Mouse (Mus musculus): ENCODE measurements around the gene Mff. TPM values are rescaled to one million over a fixed set of nuclear protein-coding genes. Genes with fewer than 3 reads are reported as not detected.
A peak's percentile ranks its signal among the peaks of the same experiment; 100 is the strongest.

Mff gene
- polyA plus RNA-seq, 1 experiment from 2014 or later = 397 TPM

DNA sequence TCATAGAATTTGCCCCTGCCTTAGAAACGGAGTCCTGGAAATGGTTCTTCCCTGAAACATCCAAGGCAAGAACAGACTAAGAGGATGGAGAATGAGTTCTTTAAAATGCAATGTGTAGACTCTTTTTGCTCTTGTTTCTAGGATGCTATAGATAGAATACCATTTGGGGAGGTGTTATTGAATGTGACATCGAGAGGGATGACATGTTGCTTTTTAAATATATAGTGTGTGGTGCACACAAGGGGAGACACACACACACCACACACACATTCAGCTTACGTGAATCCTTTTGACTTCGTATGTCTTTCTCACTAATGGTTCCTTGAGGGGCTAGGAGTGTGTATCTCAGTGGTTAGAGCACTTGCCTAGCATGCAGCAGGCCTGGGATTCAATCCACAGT lies 50.6 kb downstream of the Mff start:
- H3K27me3 ChIP-seq (replicated peaks) = no peaks in the 10 kb centered on the region
- no peak overlapping the region for H3K4me3 ChIP-seq
- no peaks in the 10 kb centered on the region for H3K9me3 ChIP-seq
- H3K27ac ChIP-seq = no peak overlapping the region
- ATAC-seq (replicated peaks) = no peak
- no peaks in the 10 kb centered on the region for H3K36me3 ChIP-seq (replicated peaks)
- H3K4me1 ChIP-seq = no peaks in the 10 kb centered on the region
- WGBS = 93% methylated on average over 4 of the region's 4 CpGs
- no peak overlapping the region for H3K4me2 ChIP-seq
- H3K9ac ChIP-seq = no peak overlapping the region

DNA sequence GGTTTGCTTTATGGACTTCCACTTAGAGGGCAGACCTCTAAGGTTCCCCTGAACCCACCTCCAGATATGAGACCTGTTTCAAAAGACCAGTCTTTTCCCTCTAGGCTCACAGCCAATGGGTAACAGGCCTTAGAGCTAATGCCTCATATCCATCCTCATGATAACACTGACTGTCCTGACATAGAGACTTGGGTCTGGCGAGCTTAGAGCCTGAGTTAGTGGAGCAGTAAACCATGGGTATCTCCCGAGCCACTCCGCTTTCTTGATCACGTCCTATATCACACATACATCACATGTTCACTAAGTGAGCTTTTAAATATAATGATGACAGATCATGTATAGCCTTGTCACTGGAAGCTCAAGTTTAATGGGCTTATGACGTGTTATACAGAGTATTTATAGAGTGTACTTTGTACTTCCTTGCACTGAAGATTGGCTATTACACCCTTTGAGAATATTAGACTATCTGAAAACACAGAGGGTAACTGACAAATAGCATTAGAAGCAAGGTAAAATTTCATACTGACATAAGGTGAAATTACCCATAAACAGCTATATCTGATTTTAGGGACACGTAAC lies 54.8 kb downstream of the Mff start:
- Histone ChIP-seq H3K4me3 (no peak overlapping the region), H3K4me2 (no peak overlapping the region), H3K27me3 (replicated peaks) (no peaks in the 10 kb centered on the region), H3K4me1 (no peaks in the 10 kb centered on the region), H3K27ac (no peak overlapping the region), H3K9me3 (no peaks in the 10 kb centered on the region), H3K9ac (no peak overlapping the region), H3K36me3 (replicated peaks) (no peaks in the 10 kb centered on the region)
- WGBS = 89% methylated on average over 6 of the region's 6 CpGs
- no peak for ATAC-seq (replicated peaks)

DNA sequence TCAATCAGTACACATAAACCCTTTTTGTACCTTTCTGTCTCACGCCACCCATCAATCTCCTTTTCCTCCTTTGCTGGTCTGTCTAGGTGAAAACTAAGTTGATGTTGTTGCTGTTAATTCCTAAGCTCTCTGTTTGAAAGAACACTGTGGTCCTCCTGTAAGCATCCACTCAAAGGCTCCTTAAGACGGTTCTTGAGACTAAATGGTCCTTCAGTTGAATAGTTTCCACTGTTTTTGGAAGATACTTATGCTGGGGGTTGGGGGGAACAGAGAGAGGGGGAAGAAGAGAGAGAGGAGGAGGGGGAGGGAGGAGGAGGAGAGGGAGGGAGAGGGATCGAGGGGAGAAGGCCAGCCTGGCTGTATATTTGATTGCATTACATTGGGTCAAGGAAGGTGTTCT lies 58.9 kb downstream of the Mff start:
- no peak overlapping the region for H3K27ac ChIP-seq
- 72% methylated on average over 3 of the region's 3 CpGs for WGBS
- H3K9me3 ChIP-seq = no peaks in the 10 kb centered on the region
- no peaks in the 10 kb centered on the region for H3K27me3 ChIP-seq (replicated peaks)
- no peaks in the 10 kb centered on the region for H3K36me3 ChIP-seq (replicated peaks)
- no peak overlapping the region for H3K9ac ChIP-seq
- no peaks in the 10 kb centered on the region for H3K4me1 ChIP-seq
- no peak overlapping the region for H3K4me3 ChIP-seq
- no peak for ATAC-seq (replicated peaks)
- H3K4me2 ChIP-seq = no peak overlapping the region

DNA sequence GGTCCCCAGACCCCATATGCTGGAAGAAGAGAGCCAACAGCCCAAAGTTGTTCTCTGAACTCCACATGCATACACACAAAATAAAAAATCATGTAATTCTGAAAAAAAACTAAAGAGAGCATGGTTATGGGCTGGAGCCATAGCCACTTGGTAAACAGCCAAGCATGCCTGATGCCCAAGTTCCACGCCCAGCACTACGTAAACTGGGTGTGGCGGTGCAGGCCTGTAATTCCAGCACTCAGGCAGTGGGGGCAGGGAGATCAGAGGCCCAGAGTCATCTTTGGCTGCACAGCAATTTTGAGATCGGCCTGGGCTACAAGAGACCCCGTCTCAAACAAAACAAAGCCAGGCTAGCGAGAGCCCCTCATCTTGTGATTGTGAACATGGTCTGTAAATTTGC lies 60.9 kb downstream of the Mff start:
- H3K9me3 ChIP-seq = no peaks in the 10 kb centered on the region
- H3K4me1 ChIP-seq = no peaks in the 10 kb centered on the region
- H3K4me3 ChIP-seq = no peak overlapping the region
- H3K9ac ChIP-seq = no peak overlapping the region
- 74% methylated on average over 6 of the region's 6 CpGs for WGBS
- H3K4me2 ChIP-seq = no peak overlapping the region
- H3K36me3 ChIP-seq (replicated peaks) = no peaks in the 10 kb centered on the region
- H3K27me3 ChIP-seq (replicated peaks) = no peaks in the 10 kb centered on the region
- no peak overlapping the region for H3K27ac ChIP-seq
- ATAC-seq (replicated peaks) = no peak

DNA sequence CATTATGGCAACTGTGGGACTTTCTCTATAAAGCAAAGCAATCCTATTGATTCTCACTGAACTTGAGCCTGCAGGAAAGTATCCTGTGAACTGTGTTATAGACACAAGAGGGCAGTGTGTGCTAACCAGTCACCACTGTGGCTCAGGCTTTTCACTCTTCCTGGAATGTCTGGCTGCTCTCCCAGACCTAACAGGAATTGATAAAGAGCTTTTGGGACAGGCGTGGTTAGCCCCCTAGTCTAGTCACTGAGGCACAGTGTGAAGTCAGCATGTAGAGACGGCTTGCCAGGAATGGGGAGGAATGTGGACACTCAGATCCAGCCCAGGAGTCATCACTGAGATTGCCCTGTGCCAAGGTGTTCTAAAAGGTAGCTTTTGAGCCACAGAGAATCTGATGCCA lies 62.7 kb downstream of the Mff start:
- no peak overlapping the region for H3K4me3 ChIP-seq
- ATAC-seq (replicated peaks) = peak; percentile 91
- 4% methylated on average over 2 of the region's 2 CpGs for WGBS
- H3K4me2 ChIP-seq = no peak overlapping the region
- no peak overlapping the region for H3K27ac ChIP-seq
- no peaks in the 10 kb centered on the region for H3K4me1 ChIP-seq
- no peaks in the 10 kb centered on the region for H3K36me3 ChIP-seq (replicated peaks)
- no peaks in the 10 kb centered on the region for H3K9me3 ChIP-seq
- no peak overlapping the region for H3K9ac ChIP-seq
- H3K27me3 ChIP-seq (replicated peaks) = no peaks in the 10 kb centered on the region

DNA sequence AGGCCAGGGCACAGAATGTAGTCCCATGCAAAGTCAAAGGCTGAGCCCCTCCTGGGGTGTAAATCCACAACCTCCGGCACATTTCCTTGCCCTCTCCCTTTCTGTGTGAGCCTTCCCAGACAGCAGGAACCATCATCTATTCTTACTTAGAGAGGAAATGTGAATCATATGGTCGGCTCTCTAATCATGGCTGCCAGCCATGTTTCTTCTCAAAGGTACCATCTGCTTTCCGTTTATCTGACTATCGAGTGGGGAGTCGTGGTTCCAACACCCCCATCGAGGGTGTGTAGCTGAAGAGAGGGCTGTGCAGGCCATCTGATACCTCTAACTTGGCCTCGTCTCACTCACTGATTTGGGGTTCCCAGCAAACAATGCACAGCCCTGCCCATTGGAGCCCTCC lies 63.4 kb downstream of the Mff start:
- 78% methylated on average over 7 of the region's 7 CpGs for WGBS

DNA sequence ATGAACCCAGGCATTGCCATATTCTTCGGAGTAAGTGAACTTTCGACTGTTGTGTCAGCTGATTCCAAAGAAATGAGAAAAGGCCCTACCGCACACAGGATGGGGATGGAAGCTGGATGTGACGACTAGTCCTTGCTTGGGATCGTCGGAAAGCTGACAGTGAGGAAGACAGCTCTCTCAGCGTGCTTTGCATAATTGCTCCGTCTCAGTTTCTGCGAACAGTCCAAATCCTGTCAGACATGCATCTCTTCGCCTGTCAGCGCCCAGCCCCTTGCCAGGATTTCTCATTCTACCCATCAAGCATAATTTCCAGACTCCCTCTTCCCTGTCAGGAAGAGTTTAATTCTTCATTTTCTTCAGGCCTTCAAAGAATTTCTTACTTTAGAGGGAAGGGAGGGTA lies 66.4 kb downstream of the Mff start:
- H3K9ac ChIP-seq = no peak overlapping the region
- ATAC-seq (replicated peaks) = peak; percentile 80
- 48% methylated on average over 11 of the region's 11 CpGs for WGBS
- H3K36me3 ChIP-seq (replicated peaks) = no peaks in the 10 kb centered on the region
- H3K4me1 ChIP-seq = no peaks in the 10 kb centered on the region
- H3K27ac ChIP-seq = no peak overlapping the region; the same call in 1 of the 2 replicates
- no peaks in the 10 kb centered on the region for H3K27me3 ChIP-seq (replicated peaks)
- no peaks in the 10 kb centered on the region for H3K9me3 ChIP-seq
- H3K4me3 ChIP-seq = no peak overlapping the region
- H3K4me2 ChIP-seq = no peak overlapping the region; the same call in 1 of the 2 replicates

More for the DNA sequence above, 63.4 kb downstream of the Mff start:
- Histone ChIP-seq H3K4me1 (no peaks in the 10 kb centered on the region), H3K36me3 (replicated peaks) (no peaks in the 10 kb centered on the region), H3K9ac (no peak overlapping the region), H3K9me3 (no peaks in the 10 kb centered on the region), H3K4me3 (no peak overlapping the region), H3K27ac (no peak overlapping the region), H3K4me2 (no peak overlapping the region), H3K27me3 (replicated peaks) (no peaks in the 10 kb centered on the region)
- no peak for ATAC-seq (replicated peaks)

DNA sequence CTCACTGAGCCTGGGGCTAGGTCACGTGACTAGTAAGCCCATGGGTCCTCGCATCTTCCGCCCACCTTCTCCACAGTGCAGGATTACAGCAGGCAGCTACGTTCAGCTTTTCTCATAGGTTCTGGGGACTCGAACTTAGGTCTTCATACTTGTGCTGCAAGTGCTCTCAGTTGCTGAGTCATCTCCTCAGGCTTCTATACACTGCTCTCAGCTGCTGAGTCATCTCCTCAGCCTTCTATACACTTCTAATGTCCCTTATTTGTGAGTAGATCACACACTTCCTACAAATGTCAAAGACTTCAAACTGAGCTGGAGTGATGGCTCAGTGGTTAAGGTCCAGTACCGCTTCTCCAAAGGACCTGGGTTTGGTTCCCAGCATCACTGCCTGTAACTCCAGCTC lies 67.5 kb downstream of the Mff start:
- Histone ChIP-seq H3K36me3 (replicated peaks) (no peaks in the 10 kb centered on the region), H3K9ac (no peak overlapping the region), H3K27me3 (replicated peaks) (no peaks in the 10 kb centered on the region), H3K4me2 (no peak overlapping the region), H3K4me3 (no peak overlapping the region), H3K27ac (no peak overlapping the region), H3K4me1 (no peaks in the 10 kb centered on the region), H3K9me3 (no peaks in the 10 kb centered on the region)
- no peak for ATAC-seq (replicated peaks)
- 90% methylated on average over 6 of the region's 6 CpGs for WGBS

DNA sequence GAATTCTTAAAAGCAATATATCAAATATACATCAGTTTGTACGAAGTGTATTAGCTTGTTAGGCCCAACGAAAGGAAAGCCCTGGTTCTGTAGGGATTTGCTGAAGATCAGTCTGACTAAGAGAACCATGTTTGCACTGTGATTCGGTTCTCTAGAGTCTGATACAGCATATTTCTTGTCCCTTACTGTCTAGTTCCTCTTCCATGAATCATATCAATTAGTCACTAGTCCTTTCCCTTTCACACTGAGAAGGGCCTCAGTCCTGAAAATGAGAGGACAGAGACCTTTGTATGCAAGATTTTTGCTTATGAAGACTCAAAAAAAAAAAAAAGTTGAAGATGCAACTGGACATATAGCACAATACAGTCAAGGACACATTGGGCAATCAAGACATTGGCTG lies 68.4 kb downstream of the Mff start:
- H3K9me3 ChIP-seq = no peaks in the 10 kb centered on the region
- no peak for ATAC-seq (replicated peaks)
- WGBS = 87% methylated on average over 3 of the region's 3 CpGs

DNA sequence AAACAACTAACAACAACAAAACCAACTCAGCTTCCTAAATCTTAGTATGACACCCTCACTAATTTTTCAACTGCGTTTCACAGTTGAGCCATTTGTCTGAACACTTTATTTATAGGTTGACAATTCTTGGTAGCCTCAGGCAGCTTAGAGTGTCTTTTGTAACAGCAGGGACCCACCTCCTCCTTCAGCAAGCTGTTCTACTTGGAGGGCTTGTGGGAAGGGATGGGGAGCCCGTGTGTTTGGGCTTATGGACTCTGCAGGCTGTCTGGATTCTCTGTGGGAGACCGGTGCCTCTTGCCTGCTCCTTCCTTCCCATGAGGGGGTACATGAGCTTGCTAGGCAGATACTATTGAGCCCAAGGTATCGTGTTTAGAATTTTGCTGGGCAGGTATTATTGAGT lies 69.3 kb downstream of the Mff start:
- 54% methylated on average over 4 of the region's 4 CpGs for WGBS
- ATAC-seq (replicated peaks) = no peak
- no peaks in the 10 kb centered on the region for H3K27me3 ChIP-seq (replicated peaks)
- no peak overlapping the region for H3K4me2 ChIP-seq
- H3K4me1 ChIP-seq = no peaks in the 10 kb centered on the region
- H3K27ac ChIP-seq = no peak overlapping the region
- H3K9me3 ChIP-seq = no peaks in the 10 kb centered on the region
- H3K4me3 ChIP-seq = no peak overlapping the region
- no peaks in the 10 kb centered on the region for H3K36me3 ChIP-seq (replicated peaks)
- H3K9ac ChIP-seq = no peak overlapping the region

More for the DNA sequence above, 68.4 kb downstream of the Mff start:
- Histone ChIP-seq H3K4me1 (no peaks in the 10 kb centered on the region), H3K27ac (no peak overlapping the region), H3K4me2 (no peak overlapping the region), H3K4me3 (no peak overlapping the region), H3K27me3 (replicated peaks) (no peaks in the 10 kb centered on the region), H3K9ac (no peak overlapping the region), H3K36me3 (replicated peaks) (no peaks in the 10 kb centered on the region)

DNA sequence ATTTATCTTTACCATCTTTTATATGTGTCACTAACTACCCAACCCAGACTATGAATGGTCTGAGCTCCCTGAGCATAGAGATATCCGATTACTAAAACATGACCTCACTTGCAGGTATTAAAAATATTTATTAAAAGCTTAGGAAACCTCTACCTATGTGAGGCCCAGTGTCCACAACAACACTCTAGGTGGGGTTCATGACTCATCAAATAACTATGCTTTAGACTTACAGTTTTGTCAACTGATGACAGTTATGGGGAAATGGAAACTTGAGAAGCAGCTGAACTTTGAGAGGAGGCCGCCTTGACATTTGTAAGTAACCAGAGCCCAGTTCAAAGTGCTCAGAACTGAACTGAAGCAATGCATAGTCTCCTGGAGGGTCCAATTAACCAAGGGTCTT lies 70.5 kb downstream of the Mff start:
- H3K9ac ChIP-seq = no peak overlapping the region
- H3K36me3 ChIP-seq (replicated peaks) = no peaks in the 10 kb centered on the region
- no peak overlapping the region for H3K4me2 ChIP-seq
- H3K4me3 ChIP-seq = no peak overlapping the region
- H3K9me3 ChIP-seq = no peaks in the 10 kb centered on the region
- H3K4me1 ChIP-seq = no peaks in the 10 kb centered on the region
- no peaks in the 10 kb centered on the region for H3K27me3 ChIP-seq (replicated peaks)
- no peak overlapping the region for H3K27ac ChIP-seq
- WGBS = 90% methylated on average over 2 of the region's 2 CpGs
- no peak for ATAC-seq (replicated peaks)

DNA sequence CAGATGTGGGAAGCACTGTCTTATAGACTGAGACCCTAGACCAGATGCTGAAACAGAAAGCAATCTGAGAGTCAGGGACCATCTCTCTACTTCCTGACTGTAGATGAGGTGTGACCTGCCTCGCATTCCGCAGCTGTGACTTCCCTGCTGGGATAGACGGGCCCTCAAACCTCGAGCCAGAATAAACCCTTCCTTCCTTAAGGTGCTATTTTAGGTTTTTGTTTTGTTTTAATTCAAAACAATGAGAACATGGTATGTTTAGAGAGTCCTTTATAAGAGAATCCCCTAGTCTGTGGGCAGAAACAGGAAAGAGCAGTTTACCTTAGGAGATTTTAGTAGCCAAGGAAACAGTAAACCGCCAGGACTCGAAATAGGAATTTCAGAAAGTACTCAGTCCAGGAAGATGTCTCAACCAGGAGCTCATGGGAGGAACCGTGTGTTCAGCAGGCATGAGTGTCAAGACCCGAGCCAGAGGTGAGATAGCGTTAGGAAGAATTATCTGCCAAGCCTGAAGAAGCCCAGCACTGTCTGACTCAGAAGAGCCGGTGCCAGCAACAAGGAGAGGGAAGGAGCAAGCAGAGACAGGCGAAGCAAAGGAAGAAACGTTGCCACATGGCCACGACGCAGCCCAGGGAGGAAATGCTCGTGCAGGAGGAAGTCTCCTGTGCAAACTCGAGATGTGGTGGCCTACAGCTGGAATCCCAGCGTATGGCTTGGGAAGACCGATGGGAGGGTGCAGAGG lies 71.2 kb downstream of the Mff start:
- Histone ChIP-seq H3K4me3 (no peak overlapping the region), H3K9ac (no peak overlapping the region), H3K4me2 (no peak overlapping the region), H3K4me1 (no peaks in the 10 kb centered on the region), H3K9me3 (no peaks in the 10 kb centered on the region), H3K36me3 (replicated peaks) (no peaks in the 10 kb centered on the region), H3K27ac (no peak overlapping the region), H3K27me3 (replicated peaks) (no peaks in the 10 kb centered on the region)
- WGBS = 87% methylated on average over 18 of the region's 18 CpGs
- ATAC-seq (replicated peaks) = no peak

DNA sequence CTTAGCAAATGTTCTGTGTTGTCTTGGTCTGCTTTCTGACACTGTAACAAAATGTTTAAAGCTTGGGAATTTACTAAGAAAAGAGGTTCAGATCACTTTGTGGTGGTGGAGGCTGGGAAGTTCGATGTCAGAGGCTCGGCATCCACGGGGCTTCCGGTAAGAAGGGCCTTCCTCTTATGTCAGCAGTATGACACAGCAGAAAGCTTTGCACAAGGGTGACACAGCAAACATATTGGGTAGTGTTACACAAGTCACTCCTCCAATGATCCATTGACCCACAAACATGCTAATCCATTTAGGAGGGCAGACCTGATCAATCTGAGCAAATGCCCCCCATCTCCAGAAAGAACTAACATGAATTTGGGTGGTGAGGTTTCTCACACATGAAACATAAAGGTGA lies 72.4 kb downstream of the Mff start:
- no peak for ATAC-seq (replicated peaks)
- no peaks in the 10 kb centered on the region for H3K9me3 ChIP-seq
- WGBS = 94% methylated on average over 4 of the region's 4 CpGs

More for the DNA sequence above, 72.4 kb downstream of the Mff start:
- Histone ChIP-seq H3K27me3 (replicated peaks) (no peaks in the 10 kb centered on the region), H3K9ac (no peak overlapping the region), H3K4me2 (no peak overlapping the region), H3K36me3 (replicated peaks) (no peaks in the 10 kb centered on the region), H3K4me3 (no peak overlapping the region), H3K27ac (no peak overlapping the region), H3K4me1 (no peaks in the 10 kb centered on the region)

Data from midbrain, embryonic 15.5 days (tissue).